Mouse (Mus musculus) right cerebral cortex, postnatal 36 days (tissue): ENCODE data around the gene Cux1.

Source experiments
- DNase-seq, 2 experiments: peaks; one replicate each; pipeline ENCODE4 v3.0.0; 2022; ENCODE audit warnings: low spot score in 2 of 2, mixed read lengths in 1 of 2

Gene Cux1

DNA sequence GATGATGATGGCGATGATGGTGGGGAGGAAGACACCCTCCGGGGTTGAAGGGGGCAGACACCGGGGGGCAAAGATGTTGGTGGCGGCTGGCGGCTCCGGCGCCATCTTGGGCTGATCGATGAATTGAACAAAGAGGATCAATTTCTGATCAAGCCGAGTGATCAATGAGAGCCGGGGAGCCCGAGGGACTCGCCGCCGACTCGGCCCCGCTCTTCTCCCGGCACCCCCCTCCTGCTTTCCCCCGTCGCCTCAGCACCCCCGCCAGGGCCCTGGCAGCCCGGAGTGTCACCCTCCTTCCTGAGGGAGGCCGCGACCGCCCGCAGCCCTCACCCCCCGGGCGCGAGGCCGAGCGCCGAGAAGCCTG is 496 bp downstream of the Cux1 start:
- no peak for DNase-seq

DNA sequence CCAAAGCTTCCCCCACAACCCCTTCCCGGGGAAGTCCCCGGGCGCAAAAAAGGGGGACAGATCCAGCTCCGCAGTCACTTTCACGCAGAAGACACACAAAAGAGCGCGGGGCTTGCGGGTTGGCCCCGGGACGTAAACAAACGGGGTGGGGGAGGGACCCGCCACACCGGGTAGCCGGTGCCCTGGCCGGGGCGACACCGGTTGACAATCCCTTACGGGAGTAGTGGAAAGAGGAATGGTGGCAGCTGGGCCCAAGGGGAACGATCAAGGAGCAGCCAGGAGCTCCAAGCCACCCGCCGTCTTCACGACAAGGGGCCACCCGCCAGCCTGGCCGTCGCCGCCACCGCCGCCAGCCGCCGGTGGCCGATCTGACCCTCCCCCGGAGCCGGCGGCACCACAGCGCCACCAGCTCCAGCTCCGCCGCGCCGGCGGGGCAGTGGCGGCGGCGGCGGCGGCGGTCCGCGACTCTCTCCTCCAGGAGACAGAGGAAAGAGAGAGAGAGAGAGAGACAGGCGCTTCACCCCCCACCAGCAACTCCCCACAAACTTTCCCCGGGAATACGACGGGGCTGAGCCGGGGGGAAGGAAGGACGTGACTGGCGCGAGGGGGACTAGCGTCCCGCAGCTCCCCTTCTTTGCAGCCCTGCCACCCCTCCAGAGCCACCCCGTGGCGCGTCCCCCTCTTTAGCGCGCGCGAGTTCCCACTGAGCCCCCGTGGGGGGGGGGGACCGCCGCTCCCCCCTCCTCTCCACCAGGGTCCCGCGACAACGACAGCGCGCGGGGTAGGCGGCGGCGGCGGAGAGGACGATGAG is 1.1 kb downstream of the Cux1 start:
- DNase-seq: peak; percentile 11 to 14

DNA sequence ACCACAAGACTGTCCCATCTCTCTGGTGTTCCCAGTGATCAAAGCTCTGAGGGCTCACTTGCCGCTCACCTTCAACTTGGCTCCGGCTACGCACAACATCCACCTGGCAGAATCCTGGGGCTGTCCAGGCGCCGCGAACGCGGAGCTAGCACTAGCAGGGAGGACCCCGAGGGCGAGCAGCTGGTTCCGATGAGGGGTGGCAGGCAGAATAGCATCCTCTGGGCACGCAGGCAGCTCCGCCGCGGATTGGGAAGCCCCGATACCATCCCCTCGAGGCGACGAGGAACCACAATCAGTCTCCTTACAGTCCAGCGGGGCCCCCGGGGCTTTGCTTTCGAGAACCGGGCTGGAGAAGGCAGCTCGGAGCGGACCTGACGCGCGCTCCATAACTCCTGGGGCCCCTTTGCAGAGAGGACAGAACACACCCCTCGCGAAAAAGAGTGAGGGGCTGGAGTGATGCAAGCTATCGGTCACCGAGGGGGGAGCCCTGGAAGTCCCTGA is 1.9 kb downstream of the Cux1 start:
- peak; percentile 7 to 14 for DNase-seq

GRCm38 (mm10) chr5:136564613-136565299 is 2.5 kb downstream of the Cux1 start:
- no peak for DNase-seq

- DNase-seq: no peak
Measured at GRCm38 (mm10) chr5:136563996-136564395, 3.3 kb downstream of the Cux1 start.

DNA sequence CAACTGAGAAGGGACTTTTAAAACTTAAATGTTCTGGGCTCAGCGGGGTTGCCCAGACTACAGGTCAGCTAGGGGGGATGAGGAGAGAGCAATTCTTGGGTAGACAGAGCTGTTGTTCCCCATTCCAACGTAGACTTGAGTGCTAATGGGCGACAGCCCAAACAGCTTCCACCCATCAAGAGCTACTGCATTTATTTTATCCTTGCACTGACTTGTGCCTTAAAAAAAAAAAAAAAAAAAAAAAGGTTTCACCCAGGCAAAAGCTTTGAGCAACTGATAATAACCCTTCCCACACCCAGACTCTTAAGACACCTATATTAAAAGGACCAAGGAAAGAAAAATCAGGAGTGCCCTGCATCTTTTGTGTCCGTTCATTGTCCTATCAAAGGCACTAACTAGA is 4.2 kb downstream of the Cux1 start:
- no peak for DNase-seq

DNA sequence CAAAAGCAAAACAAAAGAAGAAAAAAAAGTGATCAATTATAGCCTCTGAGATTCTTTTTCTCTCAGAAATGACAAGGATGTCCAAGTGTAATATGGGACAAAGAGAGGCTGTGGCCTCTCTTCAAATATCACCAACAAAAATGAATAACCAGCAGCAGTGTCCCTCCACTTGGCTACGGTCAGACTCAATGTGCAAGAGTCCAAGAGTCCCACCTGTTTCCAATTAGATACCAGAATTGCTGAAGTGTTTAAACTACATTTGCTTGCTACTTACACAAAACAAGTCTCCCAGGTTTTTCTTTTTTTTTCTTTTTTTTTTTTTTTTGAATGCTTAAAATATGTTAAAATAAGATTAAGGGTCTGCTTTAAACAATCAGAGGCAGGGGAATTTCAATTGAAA is 5.1 kb downstream of the Cux1 start:
- DNase-seq: no peak

- DNase-seq: no peak
Measured at GRCm38 (mm10) chr5:136561641-136562040, 5.6 kb downstream of the Cux1 start.

- DNase-seq: no peak
Measured at GRCm38 (mm10) chr5:136560656-136561055, 6.6 kb downstream of the Cux1 start.

DNA sequence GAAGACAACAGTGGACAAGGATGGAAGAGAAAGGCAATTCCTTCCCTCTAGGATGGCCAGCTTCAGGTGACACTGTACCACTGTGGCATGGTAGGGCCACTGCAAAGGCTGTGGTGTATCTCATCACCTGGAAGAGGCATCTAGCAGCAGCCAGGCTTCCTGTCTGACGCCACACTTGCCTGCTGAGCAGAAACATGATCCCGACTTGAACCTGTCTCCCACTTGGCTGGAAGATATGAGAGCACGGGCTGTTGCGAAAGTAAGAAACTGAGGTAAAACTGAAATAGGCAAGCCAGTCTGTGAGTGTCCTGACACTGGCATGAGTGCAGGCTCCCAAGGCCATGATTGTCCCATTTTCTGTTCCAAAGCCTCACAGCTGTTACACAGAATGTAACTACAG is 9.8 kb downstream of the Cux1 start:
- DNase-seq: no peak

DNA sequence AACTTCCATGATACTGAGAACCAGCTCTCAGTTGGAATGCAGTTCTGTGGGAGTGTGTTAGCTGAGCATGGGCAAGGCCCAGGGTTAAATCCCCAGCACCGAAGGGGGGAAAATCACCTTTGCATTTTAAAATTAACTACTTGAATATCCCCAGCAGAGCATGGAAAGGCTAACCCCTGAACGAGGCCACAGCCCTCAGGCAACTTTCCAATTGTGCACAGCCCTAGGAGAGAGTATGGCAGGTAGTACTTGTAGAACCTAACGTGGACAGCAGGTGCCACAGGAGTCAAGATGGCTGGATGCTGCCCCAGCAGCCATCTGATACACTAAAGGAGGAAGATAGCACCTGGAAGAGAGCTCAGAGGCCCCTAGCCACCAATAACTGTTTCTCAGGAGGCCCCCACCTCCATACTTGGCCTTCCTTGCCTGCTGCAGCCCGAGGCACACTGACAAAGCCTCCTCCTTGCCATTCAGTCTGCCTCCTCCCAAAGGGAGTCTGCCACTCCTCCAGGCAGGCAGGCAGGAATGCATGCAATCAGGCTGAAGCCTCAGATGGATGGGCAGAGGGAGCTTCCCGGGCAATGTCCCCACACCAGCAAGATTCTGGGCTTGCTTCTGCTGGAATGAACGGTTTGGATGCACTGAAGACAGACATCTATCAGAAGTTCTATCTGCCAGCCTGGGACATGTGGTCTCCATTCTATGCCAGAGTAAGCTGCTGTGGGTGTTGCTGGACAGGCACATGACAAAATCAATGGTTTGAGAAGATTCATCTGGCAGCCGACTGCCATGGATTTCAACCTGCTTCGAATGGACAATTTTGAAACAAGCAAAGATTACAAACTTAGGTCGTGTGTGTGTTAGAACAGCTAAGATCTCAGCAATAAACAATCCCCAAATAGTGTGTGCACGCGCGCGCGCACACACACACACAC is 10.7 kb downstream of the Cux1 start:
- DNase-seq: no peak

DNA sequence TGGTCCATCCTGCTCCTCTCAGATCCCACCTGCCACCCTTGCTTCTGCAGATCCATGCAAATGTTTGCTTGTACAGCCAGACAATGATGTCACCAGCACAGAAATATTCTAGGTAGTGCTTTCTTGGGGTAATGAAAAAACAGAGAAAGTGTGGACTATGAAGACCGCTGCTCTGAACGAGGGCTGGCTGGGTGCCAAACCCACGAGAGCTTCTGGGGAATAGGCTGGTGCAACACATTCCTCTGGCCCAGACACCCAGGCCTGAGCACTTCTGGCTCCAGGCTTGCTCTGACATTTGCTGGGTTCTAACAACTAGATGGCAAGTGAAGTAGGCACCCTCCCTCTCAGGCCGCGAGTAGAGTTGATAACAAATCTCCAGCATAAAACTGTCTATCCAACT is 11.6 kb downstream of the Cux1 start:
- peak in 1 of 2 experiments; percentile 24 for DNase-seq

DNA sequence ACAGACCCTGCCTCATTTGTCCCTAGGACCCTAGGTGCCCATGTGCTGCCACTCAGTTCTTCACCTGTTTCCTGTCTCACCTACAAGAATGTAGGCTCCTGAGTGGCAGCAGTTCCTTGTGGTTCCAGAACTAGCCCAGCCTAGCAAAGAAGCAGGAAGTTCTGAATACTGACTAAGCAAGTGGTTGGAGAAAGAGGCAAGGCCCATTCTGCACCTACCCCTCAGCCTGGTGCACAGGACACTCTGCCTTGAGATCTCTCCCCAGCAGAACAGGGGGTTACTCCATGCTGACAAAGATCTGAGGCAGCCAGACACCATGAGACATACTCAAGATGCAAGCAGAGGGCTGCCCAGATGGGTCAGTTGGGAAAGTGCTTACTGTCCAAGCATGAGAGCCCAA is 14.5 kb downstream of the Cux1 start:
- DNase-seq: no peak

DNA sequence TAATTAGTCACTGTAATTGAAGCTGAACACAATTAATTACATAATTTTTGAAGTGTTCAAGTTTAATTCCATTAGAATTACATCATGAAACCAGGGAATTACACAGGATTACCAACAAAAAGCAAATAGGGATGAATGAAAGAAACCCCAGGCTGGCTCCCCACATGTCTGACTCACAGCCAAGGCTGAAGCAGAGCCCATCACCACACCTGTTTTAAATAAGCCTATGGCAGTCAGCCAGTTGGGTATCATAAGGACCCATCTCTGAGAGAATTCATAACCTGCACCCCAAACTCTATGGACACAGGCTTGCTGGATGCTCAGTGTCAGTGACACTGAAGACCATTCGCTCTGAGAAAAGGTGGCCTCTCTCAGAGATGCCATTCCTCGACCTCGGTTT is 15.2 kb downstream of the Cux1 start:
- no peak for DNase-seq

GRCm38 (mm10) chr5:136551571-136551970 is 15.7 kb downstream of the Cux1 start:
- DNase-seq: no peak

- no peak for DNase-seq
Measured at GRCm38 (mm10) chr5:136550726-136551125, 16.6 kb downstream of the Cux1 start.

- DNase-seq: no peak
Measured at GRCm38 (mm10) chr5:136548776-136549175, 18.5 kb downstream of the Cux1 start.

- no peak for DNase-seq
Measured at GRCm38 (mm10) chr5:136545061-136545460, 22.2 kb downstream of the Cux1 start.

DNA sequence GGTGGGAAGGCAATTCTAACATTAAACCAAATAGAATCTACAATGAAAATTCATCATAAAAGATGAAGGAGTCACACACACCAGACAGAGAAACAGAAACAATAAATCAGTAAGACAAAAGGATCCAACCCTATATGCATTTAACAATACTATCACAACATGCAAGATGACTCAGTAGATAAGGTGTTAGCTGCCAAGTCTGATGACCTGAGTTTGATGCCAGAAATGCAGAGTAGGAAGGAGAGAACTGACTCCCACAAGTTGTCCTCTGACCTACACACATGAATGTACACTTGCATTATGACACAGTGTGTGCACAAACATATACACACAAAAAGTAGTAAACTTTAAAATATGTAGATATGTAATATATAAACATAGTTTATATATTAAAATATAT is 24.1 kb downstream of the Cux1 start:
- DNase-seq: no peak

GRCm38 (mm10) chr5:136540952-136541351 is 26.3 kb downstream of the Cux1 start:
- DNase-seq: peak; percentile 22 to 30

- DNase-seq: no peak
Measured at GRCm38 (mm10) chr5:136540055-136540838, 27.0 kb downstream of the Cux1 start.
